Mouse (Mus musculus): Measurements from ENCODE around the gene Gm3625. TPM values are rescaled to one million over a fixed set of nuclear protein-coding genes. Genes with fewer than 3 reads are reported as not detected.

Gm3625 gene
- not detected for polyA plus RNA-seq (2015; fragmentation: Illumina TruSeq; extraction: RNeasy Lipid Tissue Mini Kit (QIAGEN cat#74804); ENCODE audit: low read depth, low replicate concordance)

DNA sequence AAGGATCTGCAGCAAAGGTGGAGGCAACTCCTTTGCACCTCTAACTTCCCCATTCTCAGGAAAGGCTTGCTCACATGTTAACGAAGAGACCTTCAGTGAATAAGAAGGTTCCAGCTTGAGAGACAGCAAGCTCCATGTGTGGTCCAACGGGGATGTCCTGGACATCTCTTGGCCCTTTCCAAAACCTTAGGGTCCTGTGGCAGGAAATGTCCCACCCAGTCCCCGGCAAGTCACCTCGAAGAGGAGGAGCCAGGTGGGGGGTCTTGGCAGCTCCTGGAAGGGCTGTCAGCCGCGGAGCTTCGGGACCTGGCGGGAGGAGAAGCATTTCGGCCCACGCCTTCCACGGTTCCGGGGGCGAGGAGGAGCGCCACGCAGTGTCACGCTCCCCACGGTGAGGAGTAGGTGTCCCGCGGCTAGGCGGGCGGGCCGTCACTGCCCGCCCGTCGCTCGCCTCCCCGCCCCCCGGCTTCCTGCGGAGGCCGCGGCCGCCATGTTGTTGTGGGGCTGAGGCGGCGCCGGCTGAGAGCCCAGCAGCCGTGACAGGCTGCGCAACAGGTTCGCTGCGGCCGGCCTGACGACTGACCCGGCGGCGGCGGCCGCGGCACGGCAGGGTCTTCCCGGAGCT lies at the start of gene Gm3625, which contains the start of gene Itsn2:
Gene Gm3625 (minus strand): TSS at position 387 of the 625 bp plus-strand sequence.
Gene Itsn2 (plus strand): TSS at position 98 of the 625 bp plus-strand sequence.

Other genes with a start within 250 kb of the Gm3625 start
- 53.8 TPM for gene Ncoa1, start 115.7 kb downstream of the Gm3625 start, polyA plus RNA-seq (2015; fragmentation: Illumina TruSeq; extraction: RNeasy Lipid Tissue Mini Kit (QIAGEN cat#74804); ENCODE audit: low read depth, low replicate concordance)
- gene Itsn2, start 289 bp downstream of the Gm3625 start, polyA plus RNA-seq (2015; fragmentation: Illumina TruSeq; extraction: RNeasy Lipid Tissue Mini Kit (QIAGEN cat#74804); ENCODE audit: low read depth, low replicate concordance) = 43.9 TPM
- 2.1 TPM for gene Fam228a, start 145.5 kb upstream of the Gm3625 start, polyA plus RNA-seq (2015; fragmentation: Illumina TruSeq; extraction: RNeasy Lipid Tissue Mini Kit (QIAGEN cat#74804); ENCODE audit: low read depth, low replicate concordance)
- 16.1 TPM for gene Pfn4, start 176.1 kb upstream of the Gm3625 start, polyA plus RNA-seq (2015; fragmentation: Illumina TruSeq; extraction: RNeasy Lipid Tissue Mini Kit (QIAGEN cat#74804); ENCODE audit: low read depth, low replicate concordance)
- gene Fam228b, start 176.3 kb upstream of the Gm3625 start, polyA plus RNA-seq (2015; fragmentation: Illumina TruSeq; extraction: RNeasy Lipid Tissue Mini Kit (QIAGEN cat#74804); ENCODE audit: low read depth, low replicate concordance) = 14.1 TPM
- 135 TPM for gene Sf3b6, start 224.6 kb upstream of the Gm3625 start, polyA plus RNA-seq (2015; fragmentation: Illumina TruSeq; extraction: RNeasy Lipid Tissue Mini Kit (QIAGEN cat#74804); ENCODE audit: low read depth, low replicate concordance)
- gene Fkbp1b, start 248.7 kb upstream of the Gm3625 start, polyA plus RNA-seq (2015; fragmentation: Illumina TruSeq; extraction: RNeasy Lipid Tissue Mini Kit (QIAGEN cat#74804); ENCODE audit: low read depth, low replicate concordance) = 68.1 TPM